Comparison of ENCODE assay signal across 17 mouse cellular contexts in the genomic region with DNA sequence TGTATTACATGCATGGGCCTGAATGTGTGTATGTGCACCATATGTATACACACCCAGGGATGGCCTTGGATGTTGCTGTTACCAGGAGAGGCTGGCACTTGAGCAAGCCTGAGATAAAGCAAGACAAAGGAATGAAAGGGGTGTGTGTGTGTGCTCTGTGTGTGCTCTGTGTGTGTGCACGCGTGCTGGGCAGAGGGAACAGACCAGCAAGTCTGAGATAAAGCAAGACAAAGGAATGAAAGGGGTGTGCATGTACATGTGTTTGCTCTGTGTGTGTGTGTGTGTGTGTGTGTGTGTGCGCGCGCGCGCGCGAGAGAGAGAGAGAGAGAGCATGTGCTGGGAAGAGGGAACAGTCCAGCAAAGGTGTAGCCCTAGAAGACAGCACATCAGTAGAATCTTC.
"Had no signal": no experiment of that assay in that cellular context is flagged by ENCODE, and none has a peak within 500 bp of the region (broad histone marks: within the 10 kb centered on the region; RNA-seq: fewer than 3 reads in every experiment).

No protein-coding gene starts in this region.

- H3K27ac ChIP-seq: limb, embryonic 12.5 days; limb, embryonic 15.5 days; liver, embryonic 14.5 days; macrophage; stomach, embryonic 15.5 days had no signal

- H3K9ac ChIP-seq: limb, embryonic 12.5 days; limb, embryonic 15.5 days; liver, embryonic 14.5 days; liver, postnatal 0 days; lung, embryonic 14.5 days; stomach, embryonic 15.5 days had no signal

- ATAC-seq: intestine, embryonic 16.5 days; liver, postnatal 0 days; lung, postnatal 0 days had no signal

- H3K4me3 ChIP-seq: limb, embryonic 12.5 days; limb, embryonic 15.5 days; stomach, embryonic 15.5 days had no signal

- DNase-seq: kidney, adult 18-20 months; kidney, adult 9 months; kidney, postnatal 14 days; kidney, postnatal 4 days; left cerebral cortex, postnatal 4 days; liver, postnatal 0 days; lung, embryonic 14.5 days; thymus, adult 18-20 months; thymus, postnatal 36 days had no signal

- H3K9me3 ChIP-seq: limb, embryonic 12.5 days; limb, embryonic 15.5 days; stomach, embryonic 15.5 days had no signal

- H3K36me3 ChIP-seq: limb, embryonic 12.5 days; limb, embryonic 15.5 days; stomach, embryonic 15.5 days had no signal

- H3K4me2 ChIP-seq: limb, embryonic 12.5 days; limb, embryonic 15.5 days; liver, embryonic 11.5 days; lung, embryonic 14.5 days; stomach, embryonic 15.5 days had no signal

- H3K27me3 ChIP-seq: limb, embryonic 12.5 days; limb, embryonic 15.5 days; stomach, embryonic 15.5 days had no signal
